In genomic region chr2:34946046-34946445, GRCm38 (mm10) we compare ENCODE assay signal across 15 mouse cellular contexts.
"Had no signal": no experiment of that assay in that cellular context is flagged by ENCODE, and none has a peak within 500 bp of the region (broad histone marks: within the 10 kb centered on the region; RNA-seq: fewer than 3 reads in every experiment).

No protein-coding gene starts in this region.

- H3K4me1 ChIP-seq: neural tube, embryonic 12.5 days; neural tube, embryonic 15.5 days; stomach, embryonic 15.5 days had no signal

- H3K9ac ChIP-seq: liver, embryonic 13.5 days; lung, embryonic 14.5 days; neural tube, embryonic 12.5 days; neural tube, embryonic 15.5 days; stomach, embryonic 15.5 days had no signal

- H3K9me3 ChIP-seq: liver, embryonic 13.5 days; neural tube, embryonic 12.5 days; neural tube, embryonic 15.5 days; stomach, embryonic 15.5 days had no signal

- H3K27ac ChIP-seq: liver, embryonic 13.5 days; neural tube, embryonic 12.5 days; neural tube, embryonic 15.5 days; stomach, embryonic 15.5 days had no signal

- H3K27me3 ChIP-seq: neural tube, embryonic 12.5 days; neural tube, embryonic 15.5 days had no signal

- ATAC-seq: lung, postnatal 0 days had no signal

- H3K4me3 ChIP-seq: liver, embryonic 13.5 days; neural tube, embryonic 12.5 days; neural tube, embryonic 15.5 days; stomach, embryonic 15.5 days had no signal

- H3K36me3 ChIP-seq: liver, embryonic 13.5 days; neural tube, embryonic 12.5 days; neural tube, embryonic 15.5 days; stomach, embryonic 15.5 days had no signal

- DNase-seq: kidney, adult 18-20 months; kidney, adult 9 months; kidney, postnatal 14 days; kidney, postnatal 4 days; liver, embryonic 13.5 days; lung, embryonic 14.5 days; lung, postnatal 36 days; midbrain, embryonic 14.5 days; right cerebral cortex, adult 18-20 months; right cerebral cortex, postnatal 25 days; spleen, adult 18-20 months had no signal
